Comparison of ENCODE assay signal across 9 mouse cellular contexts in the genomic region with DNA sequence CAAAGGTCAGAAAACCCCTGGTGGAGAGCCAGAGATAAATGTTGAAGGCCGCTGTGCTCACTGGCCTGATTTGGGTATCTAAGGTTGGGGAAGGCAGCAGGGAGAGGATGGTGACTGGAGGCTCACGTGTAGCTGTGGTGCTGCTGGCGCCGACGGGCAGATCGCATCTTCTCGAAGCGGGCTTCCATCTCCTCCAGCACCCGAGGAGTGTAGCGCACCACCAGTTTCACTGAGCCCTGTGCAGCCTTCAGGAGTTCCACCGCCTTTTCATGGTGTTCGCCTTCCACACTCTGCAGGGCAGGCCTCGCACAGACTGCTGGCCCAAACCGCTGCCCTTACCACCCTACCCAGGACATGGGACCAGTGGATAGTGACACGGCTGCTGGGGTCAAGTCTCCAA. TPM values are rescaled to one million over a fixed set of nuclear protein-coding genes. Genes with fewer than 3 reads are reported as not detected.
DNase-seq lines count a peak whose midpoint lies in the region; ATAC-seq and TF ChIP-seq lines count a peak whose summit lies in the region.
"Had no signal": no experiment of that assay in that cellular context is flagged by ENCODE, and none has a peak within 500 bp of the region (broad histone marks: within the 10 kb centered on the region; RNA-seq: fewer than 3 reads in every experiment).

No protein-coding gene starts in this region.

- H3K9me3 ChIP-seq in lung, embryonic 14.5 days (ENCODE audit: low read depth, low read length) = no peaks in the 10 kb centered on the region
- no peaks in the 10 kb centered on the region for H3K9me3 ChIP-seq in forebrain, embryonic 10.5 days
- no peaks in the 10 kb centered on the region for H3K9me3 ChIP-seq in limb, embryonic 12.5 days

- peaks cover 13% of the 10 kb centered on the region for H3K36me3 ChIP-seq in lung, embryonic 14.5 days (ENCODE audit: insufficient read depth)
- peaks cover 19% of the 10 kb centered on the region for H3K36me3 ChIP-seq in forebrain, embryonic 10.5 days (replicated peaks)
- peaks cover 12% of the 10 kb centered on the region for H3K36me3 ChIP-seq in limb, embryonic 12.5 days

- DNase-seq in lung, embryonic 14.5 days = no peak
- DNase-seq in lung, postnatal 10 days = no peak
- no peak for DNase-seq in forebrain, embryonic 10.5 days (ENCODE audit: extremely low spot score, low spot score)
- DNase-seq in right cerebral cortex, postnatal 25 days = peak; percentile 43
- no peak for DNase-seq in c-Kit-positive CD71-positive TER-119-positive erythroid progenitor cells, embryonic 14.5 days (ENCODE audit: low spot score)
- DNase-seq in thymus, postnatal 0 days (ENCODE audit: low spot score) = no peak
- no peak for DNase-seq in thymus, adult 18-20 months
- DNase-seq: thymus, postnatal 4 days had no signal

- H3K4me3 ChIP-seq in lung, embryonic 14.5 days (ENCODE audit: low read depth, low read length) = peak overlapping the region; percentile 57; the same call in 1 of the 2 replicates
- peak overlapping the region; percentile 80 for H3K4me3 ChIP-seq in forebrain, embryonic 10.5 days
- H3K4me3 ChIP-seq in limb, embryonic 12.5 days (replicated peaks) = peak overlapping the region; percentile 66; the same call in 1 of the 2 replicates

- TF ChIP-seq CTCF in lung, embryonic 14.5 days (IDR thresholded peaks at IDR 0.05; ENCODE audit: low read depth) = no peak

- 0 out of 2 replicates have a peak overlapping the region, but pooled peaks have one; percentile 50 for H3K9ac ChIP-seq in lung, embryonic 14.5 days
- no peak overlapping the region for H3K9ac ChIP-seq in limb, embryonic 12.5 days (replicated peaks)

- peak overlapping the region; percentile 98; the same call in 1 of the 2 replicates for H3K4me2 ChIP-seq in lung, embryonic 14.5 days
- H3K4me2 ChIP-seq in limb, embryonic 12.5 days = peak overlapping the region; percentile 95

- no peak overlapping the region for H3K27ac ChIP-seq in lung, embryonic 14.5 days (ENCODE audit: low read depth)
- H3K27ac ChIP-seq in forebrain, embryonic 10.5 days = peak overlapping the region; percentile 89
- no peak overlapping the region for H3K27ac ChIP-seq in limb, embryonic 12.5 days

- peaks cover 45% of the 10 kb centered on the region for H3K27me3 ChIP-seq in lung, embryonic 14.5 days (ENCODE audit: insufficient read depth, low read length)
- peaks cover 65% of the 10 kb centered on the region for H3K27me3 ChIP-seq in forebrain, embryonic 10.5 days (ENCODE audit: poor library complexity, severe bottlenecking)
- peaks cover 64% of the 10 kb centered on the region for H3K27me3 ChIP-seq in limb, embryonic 12.5 days

- ATAC-seq in lung, embryonic 14.5 days (ENCODE audit: insufficient read depth) = no peak
- ATAC-seq in limb, embryonic 12.5 days (ENCODE audit: insufficient number of reproducible peaks, insufficient read depth, low FRiP score, low TSS enrichment, low read depth) = no peak

- peaks cover 7% of the 10 kb centered on the region; the same call in 1 of the 2 replicates for H3K4me1 ChIP-seq in lung, embryonic 14.5 days (ENCODE audit: insufficient read depth)
- H3K4me1 ChIP-seq in forebrain, embryonic 10.5 days = peaks cover 53% of the 10 kb centered on the region
- H3K4me1 ChIP-seq in limb, embryonic 12.5 days (replicated peaks) = peaks cover 27% of the 10 kb centered on the region

- 78% methylated on average over 15 of the region's 15 CpGs for whole genome bisulfite sequencing in lung, embryonic 14.5 days
- WGBS in forebrain, embryonic 10.5 days = 78% methylated on average over 15 of the region's 15 CpGs
- WGBS in limb, embryonic 12.5 days = 79% methylated on average over 15 of the region's 15 CpGs

RNA-seq across cellular contexts. Expression of a gene that starts 1.4 kb away (rescaled TPM):
- 3.1 and 3.2 TPM in 2 replicates for polyA plus RNA-seq in lung, embryonic 14.5 days (2014; fragmentation: Nextera tagmentation; extraction: Ambion mirVana)
- 6.0 and 8.9 TPM in 2 replicates for polyA plus RNA-seq in forebrain, embryonic 10.5 days (2016; fragmentation: Nextera tagmentation; extraction: Ambion mirVana)
- polyA plus RNA-seq in limb, embryonic 12.5 days (2016; fragmentation: Nextera tagmentation; extraction: Ambion mirVana) = 6.4 and 8.4 TPM in 2 replicates
- polyA plus RNA-seq in thymus, postnatal 0 days (2015; fragmentation: Nextera tagmentation; extraction: Ambion mirVana) = 0.27 and 0.49 TPM in 2 replicates

RNA-seq across cellular contexts. Expression of a gene that starts 2.2 kb away (rescaled TPM):
- polyA plus RNA-seq in lung, embryonic 14.5 days (2014; fragmentation: Nextera tagmentation; extraction: Ambion mirVana) = 0.30 and 0.87 TPM in 2 replicates
- 0.47 and 0.81 TPM in 2 replicates for polyA plus RNA-seq in forebrain, embryonic 10.5 days (2016; fragmentation: Nextera tagmentation; extraction: Ambion mirVana)
- 1.4 and 1.8 TPM in 2 replicates for polyA plus RNA-seq in limb, embryonic 12.5 days (2016; fragmentation: Nextera tagmentation; extraction: Ambion mirVana)
- polyA plus RNA-seq in thymus, postnatal 0 days (2015; fragmentation: Nextera tagmentation; extraction: Ambion mirVana) = 0.49 and 0.79 TPM in 2 replicates

RNA-seq across cellular contexts. Expression of a gene that starts 27.4 kb away (rescaled TPM):
- 74.0 and 88.2 TPM in 2 replicates for polyA plus RNA-seq in lung, embryonic 14.5 days (2014; fragmentation: Nextera tagmentation; extraction: Ambion mirVana)
- 295 TPM in 2 replicates for polyA plus RNA-seq in forebrain, embryonic 10.5 days (2016; fragmentation: Nextera tagmentation; extraction: Ambion mirVana)
- polyA plus RNA-seq in limb, embryonic 12.5 days (2016; fragmentation: Nextera tagmentation; extraction: Ambion mirVana) = 341 and 347 TPM in 2 replicates
- 198 and 222 TPM in 2 replicates for polyA plus RNA-seq in thymus, postnatal 0 days (2015; fragmentation: Nextera tagmentation; extraction: Ambion mirVana)

RNA-seq across cellular contexts. Expression of a gene that starts 33.1 kb away (rescaled TPM):
- polyA plus RNA-seq in lung, embryonic 14.5 days (2014; fragmentation: Nextera tagmentation; extraction: Ambion mirVana) = 0.58 and 1.2 TPM in 2 replicates
- polyA plus RNA-seq in forebrain, embryonic 10.5 days (2016; fragmentation: Nextera tagmentation; extraction: Ambion mirVana) = 0.31 and 0.42 TPM in 2 replicates
- 1.8 and 1.9 TPM in 2 replicates for polyA plus RNA-seq in limb, embryonic 12.5 days (2016; fragmentation: Nextera tagmentation; extraction: Ambion mirVana)
- polyA plus RNA-seq in thymus, postnatal 0 days (2015; fragmentation: Nextera tagmentation; extraction: Ambion mirVana) = 0.08 and 0.09 TPM in 2 replicates

RNA-seq across cellular contexts. Expression of a gene that starts 34.6 kb away (rescaled TPM):
- 11.4 and 15.7 TPM in 2 replicates for polyA plus RNA-seq in lung, embryonic 14.5 days (2014; fragmentation: Nextera tagmentation; extraction: Ambion mirVana)
- polyA plus RNA-seq in forebrain, embryonic 10.5 days (2016; fragmentation: Nextera tagmentation; extraction: Ambion mirVana) = 8.3 and 8.9 TPM in 2 replicates
- polyA plus RNA-seq in limb, embryonic 12.5 days (2016; fragmentation: Nextera tagmentation; extraction: Ambion mirVana) = 14.0 and 16.1 TPM in 2 replicates
- 4.9 and 5.2 TPM in 2 replicates for polyA plus RNA-seq in thymus, postnatal 0 days (2015; fragmentation: Nextera tagmentation; extraction: Ambion mirVana)
